In the genomic region with DNA sequence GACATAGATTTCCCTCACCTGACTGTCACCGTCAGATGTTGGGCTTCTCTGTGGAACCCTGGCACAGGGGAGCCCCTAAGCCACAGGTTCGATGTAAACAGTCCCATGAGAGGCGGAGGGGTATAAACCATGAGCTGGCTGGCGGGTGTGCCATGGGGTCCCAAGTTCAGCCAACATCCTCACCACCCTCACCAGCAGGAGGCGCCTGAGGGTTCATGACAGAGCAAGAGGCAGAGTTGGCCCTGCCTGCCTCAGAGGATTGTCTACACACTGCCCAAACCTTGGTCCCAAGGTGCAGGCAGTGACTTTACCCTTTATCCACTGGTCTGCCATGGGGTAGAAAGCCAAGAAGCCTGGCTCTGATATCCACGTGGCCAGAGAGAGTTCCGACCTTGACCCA, we compare ENCODE assay signal across 9 mouse cellular contexts. TPM values are rescaled to one million over a fixed set of nuclear protein-coding genes. Genes with fewer than 3 reads are reported as not detected.
DNase-seq lines count a peak whose midpoint lies in the region; ATAC-seq and TF ChIP-seq lines count a peak whose summit lies in the region.
"Had no signal": no experiment of that assay in that cellular context is flagged by ENCODE, and none has a peak within 500 bp of the region (broad histone marks: within the 10 kb centered on the region; RNA-seq: fewer than 3 reads in every experiment).

No protein-coding gene starts in this region.

- no peaks in the 10 kb centered on the region for H3K9me3 ChIP-seq in kidney, postnatal 0 days (replicated peaks; ENCODE audit: low read length)
- no peaks in the 10 kb centered on the region for H3K9me3 ChIP-seq in embryonic facial prominence, embryonic 10.5 days
- H3K9me3 ChIP-seq: forebrain, embryonic 12.5 days had no signal

- no peaks in the 10 kb centered on the region for H3K27me3 ChIP-seq in kidney, postnatal 0 days (ENCODE audit: insufficient read depth, low read length)
- no peaks in the 10 kb centered on the region for H3K27me3 ChIP-seq in embryonic facial prominence, embryonic 10.5 days (replicated peaks; ENCODE audit: low read depth, poor library complexity, severe bottlenecking)
- H3K27me3 ChIP-seq: forebrain, embryonic 12.5 days had no signal

- 80% methylated on average over 7 of the region's 7 CpGs for WGBS in kidney, postnatal 0 days
- 77% methylated on average over 7 of the region's 7 CpGs for WGBS in bone marrow, adult 2 months
- 92% methylated on average over 7 of the region's 7 CpGs for WGBS in olfactory bulb, adult 2 months
- 78% methylated on average over 7 of the region's 7 CpGs for WGBS in embryonic facial prominence, embryonic 10.5 days

- no peaks in the 10 kb centered on the region for H3K36me3 ChIP-seq in kidney, postnatal 0 days (ENCODE audit: insufficient read depth, low read length)
- no peaks in the 10 kb centered on the region for H3K36me3 ChIP-seq in embryonic facial prominence, embryonic 10.5 days (replicated peaks)
- H3K36me3 ChIP-seq: forebrain, embryonic 12.5 days had no signal

- H3K27ac ChIP-seq in kidney, postnatal 0 days = no peak overlapping the region
- H3K27ac ChIP-seq in bone marrow, adult 2 months (ENCODE audit: control insufficient read depth, insufficient read depth, low read depth, low read length, poor library complexity) = no peak overlapping the region
- no peak overlapping the region for H3K27ac ChIP-seq in olfactory bulb, adult 2 months (ENCODE audit: insufficient read depth, low read depth, low read length)
- no peak overlapping the region for H3K27ac ChIP-seq in embryonic facial prominence, embryonic 10.5 days (replicated peaks)
- H3K27ac ChIP-seq: forebrain, embryonic 12.5 days had no signal

- H3K4me1 ChIP-seq in kidney, postnatal 0 days (replicated peaks; ENCODE audit: insufficient read depth, low read length) = peaks cover 26% of the 10 kb centered on the region; the same call in 1 of the 2 replicates
- no peaks in the 10 kb centered on the region for H3K4me1 ChIP-seq in bone marrow, adult 2 months (ENCODE audit: control insufficient read depth, insufficient read depth, low read length)
- H3K4me1 ChIP-seq in olfactory bulb, adult 2 months (ENCODE audit: control insufficient read depth, insufficient read depth, low read length) = peaks cover 75% of the 10 kb centered on the region
- H3K4me1 ChIP-seq in embryonic facial prominence, embryonic 10.5 days = peaks cover 66% of the 10 kb centered on the region

- TF ChIP-seq CTCF in kidney, postnatal 0 days (IDR thresholded peaks at IDR 0.05; ENCODE audit: low read depth) = 0 out of 2 replicates have a peak, but pooled peaks have one; percentile 36
- TF ChIP-seq CTCF in bone marrow, adult 2 months (IDR thresholded peaks at IDR 0.05; ENCODE audit: control insufficient read depth, insufficient read depth, low read length) = peak; percentile 56; the same call in 1 of the 2 replicates
- TF ChIP-seq CTCF in olfactory bulb, adult 2 months (IDR thresholded peaks at IDR 0.05; ENCODE audit: insufficient read depth, low read depth, low read length) = 0 out of 2 replicates have a peak, but pooled peaks have one; percentile 15

- ATAC-seq in kidney, postnatal 0 days (replicated peaks; ENCODE audit: low FRiP score, low read depth) = no peak
- ATAC-seq in frontal cortex, adult (ENCODE audit: low TSS enrichment) = no peak

- TF ChIP-seq POLR2A in bone marrow, adult 2 months (IDR thresholded peaks at IDR 0.05; ENCODE audit: borderline replicate concordance, control insufficient read depth, low read depth, low read length) = no peak
- no peak for TF ChIP-seq POLR2A in olfactory bulb, adult 2 months (IDR thresholded peaks at IDR 0.05; ENCODE audit: insufficient read depth, low read depth, low read length)

- no peak overlapping the region for H3K4me2 ChIP-seq in kidney, postnatal 0 days (ENCODE audit: low read length)
- H3K4me2 ChIP-seq: forebrain, embryonic 12.5 days had no signal

- no peak for DNase-seq in kidney, postnatal 0 days (ENCODE audit: low spot score)
- DNase-seq in kidney, adult 18-20 months = no peak
- DNase-seq in ES-CJ7 (ENCODE audit: low read depth, low spot score) = peak; percentile 66
- no peak for DNase-seq in embryonic facial prominence, embryonic 10.5 days (ENCODE audit: low spot score)
- DNase-seq: right cerebral cortex, postnatal 25 days had no signal

- no peak overlapping the region for H3K9ac ChIP-seq in kidney, postnatal 0 days (ENCODE audit: low read depth, low read length)
- H3K9ac ChIP-seq: forebrain, embryonic 12.5 days had no signal

- no peak overlapping the region for H3K4me3 ChIP-seq in kidney, postnatal 0 days (replicated peaks; ENCODE audit: low read depth, low read length)
- H3K4me3 ChIP-seq in bone marrow, adult 2 months (replicated peaks; ENCODE audit: control insufficient read depth, low read depth, low read length) = no peak overlapping the region
- no peak overlapping the region for H3K4me3 ChIP-seq in olfactory bulb, adult 2 months (ENCODE audit: insufficient read depth, low read depth, low read length)
- H3K4me3 ChIP-seq in embryonic facial prominence, embryonic 10.5 days = no peak overlapping the region
- H3K4me3 ChIP-seq: forebrain, embryonic 12.5 days had no signal

RNA-seq across cellular contexts. Expression of gene Itpk1, which starts 23.1 kb away (rescaled TPM):
- 16.1 and 17.8 TPM in 2 replicates for polyA plus RNA-seq in kidney, postnatal 0 days (2015; fragmentation: Nextera tagmentation; extraction: Ambion mirVana)
- polyA plus RNA-seq in bone marrow, adult 2 months (2011; ENCODE audit: insufficient read depth, insufficient read length, low replicate concordance, missing spikeins) = 9.9 and 15.8 TPM in 2 replicates
- not detected in 2 replicates for polyA plus RNA-seq in olfactory bulb, adult 2 months (2012; ENCODE audit: insufficient read depth, insufficient read length, low replicate concordance, missing spikeins)
- 13.7 and 17.7 TPM in 2 replicates for polyA plus RNA-seq in embryonic facial prominence, embryonic 10.5 days (2016; fragmentation: Nextera tagmentation; extraction: Ambion mirVana)

Comparison
In these comparisons a context has a peak if more than half of its experiments do, and no peak if none do; other contexts are left out.
1. RNA of gene Itpk1, which starts 23.1 kb away (polyA plus RNA-seq): 16.1 to 17.8 TPM in kidney, postnatal 0 days, 9.9 to 15.8 TPM in bone marrow, adult 2 months and 13.7 to 17.7 TPM in embryonic facial prominence, embryonic 10.5 days; not detected in olfactory bulb, adult 2 months; every median in the first group is over 10 times any median in the second.
2. Peak in every context shown above with its lines, with median percentiles within 50 percentile points of each other: CTCF ChIP-seq.